In genomic region chr4:129496631-129497030, GRCm38 (mm10) we compare ENCODE assay signal across 7 mouse cellular contexts. TPM values are rescaled to one million over a fixed set of nuclear protein-coding genes. Genes with fewer than 3 reads are reported as not detected.
DNase-seq lines count a peak whose midpoint lies in the region; ATAC-seq and TF ChIP-seq lines count a peak whose summit lies in the region.

No protein-coding gene starts in this region.

- peak overlapping the region; percentile 59 for H3K27ac ChIP-seq in CH12.LX (ENCODE audit: insufficient read depth, low read depth)
- H3K27ac ChIP-seq in hindbrain, embryonic 10.5 days: peak overlapping the region; percentile 62
- H3K27ac ChIP-seq in limb, embryonic 14.5 days (replicated peaks; ENCODE audit: low read depth, low read length): 0 out of 2 replicates have a peak overlapping the region, but pooled peaks have one; percentile 22
- H3K27ac ChIP-seq in midbrain, embryonic 14.5 days (replicated peaks; ENCODE audit: low read depth, low read length): peak overlapping the region; percentile 82

- 43% methylated on average over 6 of the region's 6 CpGs for WGBS in hindbrain, embryonic 10.5 days
- 34% methylated on average over 6 of the region's 6 CpGs for WGBS in limb, embryonic 14.5 days
- 36% methylated on average over 6 of the region's 6 CpGs for WGBS in midbrain, embryonic 14.5 days

- peak overlapping the region in 1 of 3 experiments; percentile 18 for H3K4me3 ChIP-seq in CH12.LX (replicated peaks in 1 of 3; ENCODE audit: low read depth in 2 of 3, low read length in 2 of 3, poor library complexity in 1 of 3)
- H3K4me3 ChIP-seq in hindbrain, embryonic 10.5 days: no peak overlapping the region
- H3K4me3 ChIP-seq in limb, embryonic 14.5 days (replicated peaks; ENCODE audit: low read length): no peak overlapping the region
- H3K4me3 ChIP-seq in midbrain, embryonic 14.5 days (replicated peaks; ENCODE audit: low read depth, low read length): 0 out of 2 replicates have a peak overlapping the region, but pooled peaks have one; percentile 2

- H3K9ac ChIP-seq in CH12.LX (ENCODE audit: insufficient read depth, low read depth): no peak overlapping the region
- no peak overlapping the region; the same call in 1 of the 2 replicates for H3K9ac ChIP-seq in limb, embryonic 14.5 days (ENCODE audit: low read depth, low read length, severe bottlenecking)
- H3K9ac ChIP-seq in midbrain, embryonic 14.5 days (replicated peaks; ENCODE audit: low read length): no peak overlapping the region; the same call in 1 of the 2 replicates

- H3K36me3 ChIP-seq in CH12.LX (replicated peaks in 1 of 2; ENCODE audit: control insufficient read depth in 1 of 2, insufficient read depth in 1 of 2, low read length in 1 of 2): peaks cover 0 to under 1% of the 10 kb centered on the region in 2 experiments
- no peaks in the 10 kb centered on the region for H3K36me3 ChIP-seq in hindbrain, embryonic 10.5 days
- no peaks in the 10 kb centered on the region for H3K36me3 ChIP-seq in limb, embryonic 14.5 days (ENCODE audit: control insufficient read depth, insufficient read depth, low read length)
- H3K36me3 ChIP-seq in midbrain, embryonic 14.5 days (ENCODE audit: control insufficient read depth, insufficient read depth, low read length): no peaks in the 10 kb centered on the region

- TF ChIP-seq EP300 in CH12.LX (IDR thresholded peaks at IDR 0.05; ENCODE audit: low read length): peak; percentile 81

- TF ChIP-seq POLR2A in CH12.LX (IDR thresholded peaks at IDR 0.05; ENCODE audit: low read depth, low read length): peak; percentile 43; the same call in 1 of the 2 replicates
- no peak for TF ChIP-seq POLR2A in limb, embryonic 14.5 days (IDR thresholded peaks at IDR 0.05; ENCODE audit: borderline replicate concordance, extremely low read depth, insufficient read depth, insufficient read length)

- H3K79me2 ChIP-seq in CH12.LX (replicated peaks; ENCODE audit: control insufficient read depth, extremely low read depth, insufficient read depth, poor library complexity, severe bottlenecking): no peaks in the 10 kb centered on the region

- peak; percentile 56 for ATAC-seq in common myeloid progenitor, adult 5-6 weeks (replicated peaks; ENCODE audit: low read depth, poor library complexity, severe bottlenecking)
- ATAC-seq in limb, embryonic 14.5 days (ENCODE audit: low FRiP score, low read depth): no peak
- no peak for ATAC-seq in midbrain, embryonic 14.5 days (ENCODE audit: low FRiP score, low TSS enrichment)

- dilution Hi-C loops in CH12.LX (cut with MboI; ENCODE audit: extremely low pct_ligation_motif_present, extremely low pct_unique_long_range_greater_than_20kb, low sequenced_read_pairs): no loop called here

- DNase-seq in CH12.LX (ENCODE audit: extremely low read depth): peak; percentile 63
- DNase-seq in hindbrain, embryonic 10.5 days (ENCODE audit: low spot score): no peak
- no peak for DNase-seq in limb, embryonic 14.5 days (ENCODE audit: low spot score)
- DNase-seq in midbrain, embryonic 14.5 days: no peak
- no peak for DNase-seq in retina, embryonic 14.5 days (ENCODE audit: low spot score)
- no peak for DNase-seq in right cerebral cortex, postnatal 4 days

- peak overlapping the region; percentile 48 for H3K4me2 ChIP-seq in CH12.LX (ENCODE audit: insufficient read depth, low read depth, poor library complexity, severe bottlenecking)
- H3K4me2 ChIP-seq in limb, embryonic 14.5 days (replicated peaks; ENCODE audit: low read depth, low read length, severe bottlenecking): no peak overlapping the region
- peak overlapping the region; percentile 34 for H3K4me2 ChIP-seq in midbrain, embryonic 14.5 days (ENCODE audit: low read length)

- TF ChIP-seq CTCF in CH12.LX (conservative IDR thresholded peaks at IDR 0.05 in 1 of 2, IDR thresholded peaks at IDR 0.05 in 1 of 2; ENCODE audit: low read depth in 2 of 2, low read length in 2 of 2): no peak

- TF ChIP-seq RAD21 in CH12.LX (IDR thresholded peaks at IDR 0.05; ENCODE audit: low read depth, low read length): no peak

- H3K9me3 ChIP-seq in CH12.LX (replicated peaks; ENCODE audit: low read length): no peaks in the 10 kb centered on the region
- no peaks in the 10 kb centered on the region for H3K9me3 ChIP-seq in hindbrain, embryonic 10.5 days
- no peaks in the 10 kb centered on the region for H3K9me3 ChIP-seq in limb, embryonic 14.5 days (ENCODE audit: control insufficient read depth, low read length)
- H3K9me3 ChIP-seq in midbrain, embryonic 14.5 days (ENCODE audit: control insufficient read depth, low read length): no peaks in the 10 kb centered on the region

- in situ Hi-C loops in CH12.LX (cut with MboI; ENCODE audit: low pct_ligation_motif_present, low pct_unique_long_range_greater_than_20kb, low sequenced_read_pairs): no loop called here

- no peaks in the 10 kb centered on the region for H3K27me3 ChIP-seq in CH12.LX (replicated peaks)
- peaks cover 14% of the 10 kb centered on the region for H3K27me3 ChIP-seq in hindbrain, embryonic 10.5 days (ENCODE audit: insufficient read depth, poor library complexity, severe bottlenecking)
- peaks cover 4% of the 10 kb centered on the region for H3K27me3 ChIP-seq in limb, embryonic 14.5 days (ENCODE audit: control insufficient read depth, insufficient read depth, low read length)
- peaks cover 10% of the 10 kb centered on the region for H3K27me3 ChIP-seq in midbrain, embryonic 14.5 days (ENCODE audit: control insufficient read depth, insufficient read depth, low read length)

- peaks cover 17 to 46% of the 10 kb centered on the region in 2 experiments for H3K4me1 ChIP-seq in CH12.LX (ENCODE audit: control insufficient read depth in 1 of 2, insufficient read depth in 2 of 2)
- H3K4me1 ChIP-seq in hindbrain, embryonic 10.5 days (replicated peaks): peaks cover 50% of the 10 kb centered on the region
- H3K4me1 ChIP-seq in limb, embryonic 14.5 days (ENCODE audit: control insufficient read depth, insufficient read depth, low read length): peaks cover 2% of the 10 kb centered on the region; the same call in 1 of the 2 replicates
- H3K4me1 ChIP-seq in midbrain, embryonic 14.5 days (ENCODE audit: control insufficient read depth, insufficient read depth, low read length): peaks cover 20% of the 10 kb centered on the region

TF ChIP-seq in CH12.LX, 34 proteins besides CTCF, POLR2A, EP300 and RAD21 (continues in another document):
- TF ChIP-seq UBTF (IDR thresholded peaks at IDR 0.05; ENCODE audit: low read depth, low read length) (no peak), JUND (conservative IDR thresholded peaks at IDR 0.05; ENCODE audit: low read depth, low read length) (no peak), MAFK (IDR thresholded peaks at IDR 0.05; ENCODE audit: insufficient replicate concordance, low read length) (no peak; the same call in 1 of the 2 replicates)

RNA-seq across cellular contexts. Expression of gene Fam229a, which starts 5.6 kb away (rescaled TPM):
- not detected in 2 replicates for total RNA-seq in CH12.LX (2012; rRNA removed)
- not detected in 2 replicates for total RNA-seq in CH12.LX (2014; rRNA removed)
- polyA plus RNA-seq in CH12.LX (2012; ENCODE audit: insufficient read length, low read depth): not detected in 2 replicates
- total RNA-seq in common myeloid progenitor, adult 5-6 weeks (2017): not detected in 2 replicates
- polyA plus RNA-seq in hindbrain, embryonic 10.5 days (2016; fragmentation: Nextera tagmentation; extraction: Ambion mirVana): 0.41 TPM in 1 of 2 replicates, not detected in the other
- polyA plus RNA-seq in limb, embryonic 14.5 days (2012; rRNA removed): 0.15 TPM in 1 of 2 replicates, not detected in the other
- polyA plus RNA-seq in limb, embryonic 14.5 days (2014; fragmentation: Nextera tagmentation; extraction: Ambion mirVana): not detected in 2 replicates
- 0.69 TPM in 1 of 2 replicates, not detected in the other for polyA plus RNA-seq in midbrain, embryonic 14.5 days (2014; fragmentation: Nextera tagmentation; extraction: Ambion mirVana)

RNA-seq across cellular contexts. Expression of gene Tssk3, which starts 5.8 kb away (rescaled TPM):
- 0.13 TPM in 1 of 2 replicates, not detected in the other for total RNA-seq in CH12.LX (2012; rRNA removed)
- not detected in 2 replicates for total RNA-seq in CH12.LX (2014; rRNA removed)
- not detected in 2 replicates for polyA plus RNA-seq in CH12.LX (2012; ENCODE audit: insufficient read length, low read depth)
- not detected in 2 replicates for total RNA-seq in common myeloid progenitor, adult 5-6 weeks (2017)
- polyA plus RNA-seq in hindbrain, embryonic 10.5 days (2016; fragmentation: Nextera tagmentation; extraction: Ambion mirVana): not detected in 2 replicates
- polyA plus RNA-seq in limb, embryonic 14.5 days (2012; rRNA removed): not detected in 2 replicates
- not detected in 2 replicates for polyA plus RNA-seq in limb, embryonic 14.5 days (2014; fragmentation: Nextera tagmentation; extraction: Ambion mirVana)
- polyA plus RNA-seq in midbrain, embryonic 14.5 days (2014; fragmentation: Nextera tagmentation; extraction: Ambion mirVana): 0.38 and 0.74 TPM in 2 replicates

RNA-seq across cellular contexts. Expression of gene Marcksl1, which starts 16.8 kb away (rescaled TPM):
- total RNA-seq in CH12.LX (2012; rRNA removed) (194 and 195 TPM in 2 replicates), CH12.LX (2014; rRNA removed) (260 and 265 TPM in 2 replicates)
- polyA plus RNA-seq in CH12.LX (2012; ENCODE audit: insufficient read length, low read depth): 423 and 494 TPM in 2 replicates
- total RNA-seq in common myeloid progenitor, adult 5-6 weeks (2017): 80.7 and 93.1 TPM in 2 replicates
- 1,645 and 2,027 TPM in 2 replicates for polyA plus RNA-seq in hindbrain, embryonic 10.5 days (2016; fragmentation: Nextera tagmentation; extraction: Ambion mirVana)
- polyA plus RNA-seq in limb, embryonic 14.5 days (2012; rRNA removed): 563 and 613 TPM in 2 replicates
- polyA plus RNA-seq in limb, embryonic 14.5 days (2014; fragmentation: Nextera tagmentation; extraction: Ambion mirVana): 648 and 776 TPM in 2 replicates
- 1,591 and 1,713 TPM in 2 replicates for polyA plus RNA-seq in midbrain, embryonic 14.5 days (2014; fragmentation: Nextera tagmentation; extraction: Ambion mirVana)

RNA-seq across cellular contexts. Expression of gene Bsdc1, which starts 35.2 kb away (rescaled TPM):
- total RNA-seq in CH12.LX (2012; rRNA removed) (20.2 and 20.4 TPM in 2 replicates), CH12.LX (2014; rRNA removed) (19.3 and 20.6 TPM in 2 replicates)
- polyA plus RNA-seq in CH12.LX (2012; ENCODE audit: insufficient read length, low read depth): 16.1 and 27.2 TPM in 2 replicates
- 23.9 and 26.4 TPM in 2 replicates for total RNA-seq in common myeloid progenitor, adult 5-6 weeks (2017)
- polyA plus RNA-seq in hindbrain, embryonic 10.5 days (2016; fragmentation: Nextera tagmentation; extraction: Ambion mirVana): 22.2 and 24.8 TPM in 2 replicates
- polyA plus RNA-seq in limb, embryonic 14.5 days (2012; rRNA removed): 24.6 and 28.9 TPM in 2 replicates
- 27.6 and 29.9 TPM in 2 replicates for polyA plus RNA-seq in limb, embryonic 14.5 days (2014; fragmentation: Nextera tagmentation; extraction: Ambion mirVana)
- 31.4 and 35.7 TPM in 2 replicates for polyA plus RNA-seq in midbrain, embryonic 14.5 days (2014; fragmentation: Nextera tagmentation; extraction: Ambion mirVana)

RNA-seq across cellular contexts. Expression of gene Hdac1, which starts 45.9 kb away (rescaled TPM):
- total RNA-seq in CH12.LX (2012; rRNA removed) (71.7 and 75.4 TPM in 2 replicates), CH12.LX (2014; rRNA removed) (104 and 106 TPM in 2 replicates)
- polyA plus RNA-seq in CH12.LX (2012; ENCODE audit: insufficient read length, low read depth): 231 and 233 TPM in 2 replicates
- 75.8 and 103 TPM in 2 replicates for total RNA-seq in common myeloid progenitor, adult 5-6 weeks (2017)
- 241 and 286 TPM in 2 replicates for polyA plus RNA-seq in hindbrain, embryonic 10.5 days (2016; fragmentation: Nextera tagmentation; extraction: Ambion mirVana)
- 209 and 212 TPM in 2 replicates for polyA plus RNA-seq in limb, embryonic 14.5 days (2012; rRNA removed)
- polyA plus RNA-seq in limb, embryonic 14.5 days (2014; fragmentation: Nextera tagmentation; extraction: Ambion mirVana): 201 and 225 TPM in 2 replicates
- 73.6 and 101 TPM in 2 replicates for polyA plus RNA-seq in midbrain, embryonic 14.5 days (2014; fragmentation: Nextera tagmentation; extraction: Ambion mirVana)

Comparison
In these comparisons a context has a peak if more than half of its experiments do, and no peak if none do; other contexts are left out.
1. H3K27ac ChIP-seq: peak in every context shown above with its lines; median percentile 82 in midbrain, embryonic 14.5 days; 62 in hindbrain, embryonic 10.5 days; 59 in CH12.LX; 22 in limb, embryonic 14.5 days.